Mouse (Mus musculus): ENCODE results near the gene Ndufs4. TPM values are rescaled to one million over a fixed set of nuclear protein-coding genes. Genes with fewer than 3 reads are reported as not detected.

Ndufs4 gene
- 159 and 171 TPM in 2 replicates for polyA plus RNA-seq (2015; fragmentation: Nextera tagmentation; extraction: Ambion mirVana)

- WGBS (ENCODE audit: insufficient replicate concordance) = 42% methylated on average over 13 of the region's 13 CpGs
- DNase-seq (no peak), ATAC-seq (ENCODE audit: low read depth) (no peak)
These were observed at the start of gene Ndufs4 for GRCm38 (mm10) chr13:114388211-114388965. TSS of gene Ndufs4 (minus strand) at chr13:114388258.

DNA sequence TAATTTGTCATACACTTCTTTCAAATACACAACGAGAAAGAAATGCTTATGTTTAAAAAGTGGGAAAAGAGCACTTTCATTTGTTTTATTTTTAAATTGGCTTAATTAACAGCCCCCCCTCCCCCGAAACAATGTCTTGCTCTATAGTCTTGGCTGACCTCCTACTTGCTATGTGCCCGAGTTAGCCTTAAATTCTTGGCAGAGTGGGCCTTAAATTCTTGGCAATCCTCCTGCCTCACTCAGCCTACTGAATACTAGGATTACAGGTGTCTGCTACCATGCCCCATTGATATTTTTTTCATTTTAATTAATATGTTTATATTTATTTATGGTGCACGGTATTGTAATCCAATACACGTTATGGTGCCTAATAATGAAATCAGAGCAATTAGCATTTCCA is 44.4 kb upstream of the Ndufs4 start:
- no peak overlapping the region for H3K4me2 ChIP-seq
- H3K4me1 ChIP-seq (replicated peaks) = no peaks in the 10 kb centered on the region
- no peaks in the 10 kb centered on the region for H3K27me3 ChIP-seq
- DNase-seq (no peak), ATAC-seq (ENCODE audit: low read depth) (no peak)
- no peak overlapping the region for H3K4me3 ChIP-seq (replicated peaks)
- no peaks in the 10 kb centered on the region for H3K9me3 ChIP-seq (replicated peaks)
- no peaks in the 10 kb centered on the region for H3K36me3 ChIP-seq
- no peak overlapping the region for H3K27ac ChIP-seq
- H3K9ac ChIP-seq = no peak overlapping the region
- 66% methylated on average over 5 of the region's 5 CpGs for WGBS (ENCODE audit: insufficient replicate concordance)

More at GRCm38 (mm10) chr13:114388211-114388965, at the start of gene Ndufs4:
- Histone ChIP-seq H3K36me3 (no peaks in the 10 kb centered on the region), H3K4me3 (replicated peaks) (peak within 1 kb of the TSS; percentile 87), H3K27me3 (no peaks in the 10 kb centered on the region), H3K4me2 (peak within 1 kb of the TSS; percentile 73), H3K4me1 (replicated peaks) (peaks cover 15% of the 10 kb centered on the region), H3K9me3 (replicated peaks) (no peaks in the 10 kb centered on the region), H3K27ac (peak within 1 kb of the TSS; percentile 58), H3K9ac (peak within 1 kb of the TSS; percentile 83)

DNA sequence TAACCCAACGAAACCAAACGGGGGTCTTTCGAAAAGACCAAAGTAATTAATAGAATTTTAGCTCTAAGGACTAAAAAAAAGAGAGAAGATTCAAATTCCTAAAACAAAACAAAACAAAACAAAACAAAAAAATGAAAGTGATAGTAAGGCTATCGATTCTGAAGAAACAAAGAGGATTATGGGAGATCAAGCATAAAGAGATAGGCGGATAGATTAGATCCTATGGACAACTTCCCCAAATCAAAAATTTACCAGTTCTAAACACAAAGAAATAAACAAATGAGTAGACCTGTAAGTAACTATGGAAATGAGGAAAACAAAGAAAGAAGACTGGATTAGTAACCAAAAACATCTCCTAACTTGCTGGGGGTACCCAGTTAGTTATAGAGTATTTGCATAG is 37.2 kb upstream of the Ndufs4 start:
- Histone ChIP-seq H3K4me3 (replicated peaks) (no peak overlapping the region), H3K4me2 (no peak overlapping the region), H3K9me3 (replicated peaks) (no peaks in the 10 kb centered on the region), H3K27ac (no peak overlapping the region), H3K27me3 (no peaks in the 10 kb centered on the region), H3K36me3 (no peaks in the 10 kb centered on the region), H3K4me1 (replicated peaks) (no peaks in the 10 kb centered on the region), H3K9ac (no peak overlapping the region)
- WGBS (ENCODE audit: insufficient replicate concordance) = 76% methylated on average over 5 of the region's 5 CpGs
- no peak for DNase-seq
- ATAC-seq (ENCODE audit: low read depth) = no peak

DNA sequence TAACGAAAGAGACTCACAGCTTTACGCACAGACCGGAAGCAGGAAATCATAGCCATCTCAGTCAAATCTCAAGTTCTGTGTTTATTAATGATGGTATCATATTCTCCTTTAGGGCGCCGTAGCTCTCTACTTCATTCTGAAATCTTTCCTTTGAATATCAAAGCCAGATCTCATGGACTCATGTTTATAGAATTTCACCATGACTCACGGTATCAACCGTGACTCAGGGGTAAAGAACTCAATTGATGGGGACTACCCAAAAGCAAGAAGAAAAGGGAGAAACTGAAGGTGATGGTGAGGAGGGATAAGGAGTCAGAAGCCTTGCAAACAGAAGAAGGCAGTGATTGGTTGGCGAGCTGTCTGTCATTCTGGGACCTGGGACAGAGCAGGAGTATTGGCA is 32.2 kb upstream of the Ndufs4 start:
- no peaks in the 10 kb centered on the region for H3K4me1 ChIP-seq (replicated peaks)
- no peak overlapping the region for H3K9ac ChIP-seq
- no peak overlapping the region for H3K4me3 ChIP-seq (replicated peaks)
- H3K4me2 ChIP-seq = no peak overlapping the region
- no peaks in the 10 kb centered on the region for H3K36me3 ChIP-seq
- no peaks in the 10 kb centered on the region for H3K27me3 ChIP-seq
- 72% methylated on average over 8 of the region's 8 CpGs for WGBS (ENCODE audit: insufficient replicate concordance)
- no peak overlapping the region for H3K27ac ChIP-seq
- no peak for DNase-seq
- no peak for ATAC-seq (ENCODE audit: low read depth)
- H3K9me3 ChIP-seq (replicated peaks) = no peaks in the 10 kb centered on the region

- H3K36me3 ChIP-seq = no peaks in the 10 kb centered on the region
- H3K4me2 ChIP-seq = no peak overlapping the region
- H3K4me1 ChIP-seq (replicated peaks) = no peaks in the 10 kb centered on the region
- no peak overlapping the region for H3K9ac ChIP-seq
- no peak for DNase-seq
- WGBS (ENCODE audit: insufficient replicate concordance) = 68% methylated on average over 3 of the region's 3 CpGs
- H3K27me3 ChIP-seq = no peaks in the 10 kb centered on the region
- no peak overlapping the region for H3K4me3 ChIP-seq (replicated peaks)
- H3K9me3 ChIP-seq (replicated peaks) = no peaks in the 10 kb centered on the region
- no peak for ATAC-seq (ENCODE audit: low read depth)
- no peak overlapping the region for H3K27ac ChIP-seq
These were observed 31.3 kb upstream of the Ndufs4 start for GRCm38 (mm10) chr13:114419364-114419763.

GRCm38 (mm10) chr13:114412326-114412725 is 24.3 kb upstream of the Ndufs4 start:
- H3K9me3 ChIP-seq (replicated peaks) = no peaks in the 10 kb centered on the region
- H3K36me3 ChIP-seq = no peaks in the 10 kb centered on the region
- H3K9ac ChIP-seq = no peak overlapping the region
- H3K4me3 ChIP-seq (replicated peaks) = no peak overlapping the region
- no peaks in the 10 kb centered on the region for H3K4me1 ChIP-seq (replicated peaks)
- no peak overlapping the region for H3K4me2 ChIP-seq
- no peak overlapping the region for H3K27ac ChIP-seq
- DNase-seq = no peak
- no peak for ATAC-seq (ENCODE audit: low read depth)
- no peaks in the 10 kb centered on the region for H3K27me3 ChIP-seq

- WGBS (ENCODE audit: insufficient replicate concordance) = 31% methylated on average over 5 of the region's 5 CpGs
- H3K4me2 ChIP-seq = no peak overlapping the region
- DNase-seq (no peak), ATAC-seq (ENCODE audit: low read depth) (no peak)
- no peak overlapping the region for H3K4me3 ChIP-seq (replicated peaks)
- H3K27me3 ChIP-seq = no peaks in the 10 kb centered on the region
- H3K27ac ChIP-seq = no peak overlapping the region
- no peak overlapping the region for H3K9ac ChIP-seq
- no peaks in the 10 kb centered on the region for H3K9me3 ChIP-seq (replicated peaks)
- no peaks in the 10 kb centered on the region for H3K4me1 ChIP-seq (replicated peaks)
- H3K36me3 ChIP-seq = no peaks in the 10 kb centered on the region
These were observed 18.8 kb upstream of the Ndufs4 start for GRCm38 (mm10) chr13:114406866-114407265.

DNA sequence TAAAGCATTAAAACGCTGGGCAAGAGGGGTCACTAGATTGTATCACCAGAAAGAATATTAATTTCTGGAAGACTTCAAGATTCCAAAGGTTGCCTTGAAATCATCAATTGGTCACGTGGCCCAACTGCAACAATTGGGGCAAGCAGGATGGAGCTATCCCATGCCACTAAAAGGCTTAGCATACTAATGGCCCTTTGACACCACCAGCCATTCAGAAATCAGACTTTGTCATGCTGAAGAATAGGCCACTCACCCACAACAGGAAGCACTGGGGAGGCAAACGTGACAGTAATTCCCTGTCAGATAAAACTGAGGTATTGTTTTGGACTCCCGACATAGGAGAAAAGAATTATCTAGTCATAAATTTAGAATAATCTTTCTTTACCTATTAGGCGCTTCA is 18.4 kb upstream of the Ndufs4 start:
- Histone ChIP-seq H3K9me3 (replicated peaks) (no peaks in the 10 kb centered on the region), H3K4me1 (replicated peaks) (no peaks in the 10 kb centered on the region), H3K9ac (no peak overlapping the region), H3K36me3 (no peaks in the 10 kb centered on the region), H3K27ac (no peak overlapping the region), H3K27me3 (no peaks in the 10 kb centered on the region), H3K4me3 (replicated peaks) (no peak overlapping the region), H3K4me2 (no peak overlapping the region)
- ATAC-seq (ENCODE audit: low read depth) (no peak), DNase-seq (no peak)
- 18% methylated on average over 5 of the region's 5 CpGs for WGBS (ENCODE audit: insufficient replicate concordance)

- Histone ChIP-seq H3K4me3 (replicated peaks) (no peak overlapping the region), H3K9me3 (replicated peaks) (no peaks in the 10 kb centered on the region), H3K9ac (no peak overlapping the region), H3K36me3 (no peaks in the 10 kb centered on the region), H3K4me1 (replicated peaks) (no peaks in the 10 kb centered on the region), H3K27ac (no peak overlapping the region), H3K4me2 (no peak overlapping the region), H3K27me3 (no peaks in the 10 kb centered on the region)
- 75% methylated on average over 9 of the region's 9 CpGs for WGBS (ENCODE audit: insufficient replicate concordance)
- no peak for ATAC-seq (ENCODE audit: low read depth)
- no peak for DNase-seq
These were observed 17.1 kb upstream of the Ndufs4 start for GRCm38 (mm10) chr13:114405100-114405715.

- H3K36me3 ChIP-seq = no peaks in the 10 kb centered on the region
- no peak for DNase-seq
- no peak overlapping the region for H3K9ac ChIP-seq
- H3K4me1 ChIP-seq (replicated peaks) = no peaks in the 10 kb centered on the region
- no peak overlapping the region for H3K4me2 ChIP-seq
- H3K27ac ChIP-seq = no peak overlapping the region
- H3K4me3 ChIP-seq (replicated peaks) = no peak overlapping the region
- 49% methylated on average over 2 of the region's 2 CpGs for WGBS (ENCODE audit: insufficient replicate concordance)
- no peaks in the 10 kb centered on the region for H3K27me3 ChIP-seq
- H3K9me3 ChIP-seq (replicated peaks) = no peaks in the 10 kb centered on the region
- no peak for ATAC-seq (ENCODE audit: low read depth)
These were observed 10.8 kb upstream of the Ndufs4 start for GRCm38 (mm10) chr13:114398906-114399305.

DNA sequence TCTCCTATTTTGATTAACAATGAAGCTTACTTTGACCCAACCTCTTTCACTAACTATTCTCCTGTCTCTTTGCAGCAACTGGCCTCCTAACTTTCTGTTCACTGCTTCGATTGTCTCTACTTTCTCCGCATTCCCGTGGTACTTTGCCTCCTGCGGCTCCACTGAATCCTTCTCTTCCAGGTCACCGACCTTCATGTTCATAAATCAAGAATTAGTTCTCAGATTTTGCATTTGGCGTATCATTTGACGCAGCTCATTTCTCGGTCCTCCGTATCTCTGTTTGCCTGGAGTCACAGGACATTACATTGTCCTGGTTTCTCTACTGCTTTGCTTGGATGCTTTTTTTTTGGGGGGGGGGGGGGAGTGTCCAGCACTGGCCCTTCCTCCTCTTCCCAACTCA is 9.2 kb upstream of the Ndufs4 start:
- H3K4me2 ChIP-seq = no peak overlapping the region
- H3K36me3 ChIP-seq = no peaks in the 10 kb centered on the region
- no peak for ATAC-seq (ENCODE audit: low read depth)
- no peaks in the 10 kb centered on the region for H3K4me1 ChIP-seq (replicated peaks)
- H3K9ac ChIP-seq = no peak overlapping the region
- DNase-seq = no peak
- no peaks in the 10 kb centered on the region for H3K27me3 ChIP-seq
- H3K27ac ChIP-seq = no peak overlapping the region
- 77% methylated on average over 9 of the region's 9 CpGs for WGBS (ENCODE audit: insufficient replicate concordance)
- H3K9me3 ChIP-seq (replicated peaks) = no peaks in the 10 kb centered on the region
- no peak overlapping the region for H3K4me3 ChIP-seq (replicated peaks)

- ATAC-seq (ENCODE audit: low read depth) (no peak), DNase-seq (no peak)
- no peak overlapping the region for H3K4me2 ChIP-seq
- no peak overlapping the region for H3K4me3 ChIP-seq (replicated peaks)
- no peaks in the 10 kb centered on the region for H3K9me3 ChIP-seq (replicated peaks)
- no peaks in the 10 kb centered on the region for H3K27me3 ChIP-seq
- no peak overlapping the region for H3K27ac ChIP-seq
- 58% methylated on average over 10 of the region's 10 CpGs for WGBS (ENCODE audit: insufficient replicate concordance)
- H3K4me1 ChIP-seq (replicated peaks) = no peaks in the 10 kb centered on the region
- no peak overlapping the region for H3K9ac ChIP-seq
- no peaks in the 10 kb centered on the region for H3K36me3 ChIP-seq
These were observed 8.8 kb upstream of the Ndufs4 start for GRCm38 (mm10) chr13:114396863-114397262.

Measured in liver, embryonic 13.5 days (tissue).